Mouse (Mus musculus) MEL (cell line): Measurements from ENCODE around the gene Gmip.

Experiments used
- CTCF ChIP-seq, 3 experiments: IDR thresholded peaks in 2 of 3; conservative IDR thresholded peaks in 1 of 3; 2 replicates each; pipeline ENCODE4 v1.5.1; 2011 to 2012; ENCODE audit warnings: low read length in 3 of 3, low read depth in 2 of 3, mild to moderate bottlenecking in 2 of 3, improper control_type of control experiment in 1 of 3, inconsistent platforms in 1 of 3, mixed read lengths in 1 of 3, moderate library complexity in 1 of 3; ENCODE audit not compliant: control insufficient read depth in 1 of 3, insufficient read depth in 1 of 3, poor library complexity in 1 of 3, severe bottlenecking in 1 of 3
- EP300 ChIP-seq, 2 experiments: IDR thresholded peaks; 2 replicates each; pipeline ENCODE4 v1.6.1; 2011; ENCODE audit warnings: improper control_type of control experiment in 2 of 2, low read length in 2 of 2, low read depth in 1 of 2, mild to moderate bottlenecking in 1 of 2
- MXI1 ChIP-seq: IDR thresholded peaks from 2 replicates; pipeline ENCODE4 v1.6.1; 2011; ENCODE audit warnings: mild to moderate bottlenecking, low read depth, low read length, improper control_type of control experiment
- POLR2A ChIP-seq, 2 experiments: IDR thresholded peaks; 2 replicates each; pipeline ENCODE4 v1.6.1; 2011 to 2012; ENCODE audit warnings: low read length in 2 of 2, mild to moderate bottlenecking in 2 of 2, control low read depth in 1 of 2, improper control_type of control experiment in 1 of 2, low read depth in 1 of 2, moderate library complexity in 1 of 2; ENCODE audit not compliant: control insufficient read depth in 1 of 2, insufficient read depth in 1 of 2, poor library complexity in 1 of 2
- POLR2AphosphoS5 ChIP-seq: IDR thresholded peaks from 2 replicates; pipeline ENCODE4 v1.6.1; 2012; ENCODE audit warnings: low read depth, borderline replicate concordance, mild to moderate bottlenecking, inconsistent platforms, low read length, moderate library complexity, mixed read lengths
- SMC3 ChIP-seq: IDR thresholded peaks from 2 replicates; pipeline ENCODE4 v1.6.1; 2011; ENCODE audit warnings: low read depth, low read length, improper control_type of control experiment
- USF1 ChIP-seq: IDR thresholded peaks from 2 replicates; pipeline ENCODE4 v1.6.1; 2014; ENCODE audit warnings: low read depth, mild to moderate bottlenecking, inconsistent platforms, low read length, improper control_type of control experiment, moderate library complexity

DNA sequence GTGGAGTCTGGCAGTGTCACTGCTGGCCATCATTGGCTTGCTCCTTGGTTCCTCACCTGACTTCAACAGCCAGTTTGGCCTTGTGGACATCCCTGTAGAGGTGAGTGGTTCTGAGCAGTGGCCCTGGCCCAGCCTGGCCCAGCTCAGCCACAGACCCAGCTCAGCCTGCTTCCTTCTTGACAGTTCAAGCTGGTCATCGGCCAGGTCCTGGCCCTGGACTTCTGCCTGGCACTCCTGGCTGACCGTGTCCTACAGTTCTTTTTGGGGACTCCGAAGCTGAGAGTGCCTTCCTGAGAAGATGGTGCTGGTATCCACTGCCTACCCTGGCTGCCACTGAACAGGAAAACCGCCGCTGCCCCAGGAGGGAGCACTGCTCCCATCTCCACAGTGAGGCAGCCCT, 1.2 kb upstream of the Gmip start:
- TF ChIP-seq POLR2AphosphoS5 (no peak), CTCF (IDR thresholded peaks at IDR 0.05 in 2 of 3, conservative IDR thresholded peaks at IDR 0.05 in 1 of 3; ENCODE audit: control insufficient read depth in 1 of 3, insufficient read depth in 1 of 3, low read depth in 2 of 3, low read length in 3 of 3, poor library complexity in 1 of 3, severe bottlenecking in 1 of 3) (no peak), POLR2A (IDR thresholded peaks at IDR 0.05; ENCODE audit: control insufficient read depth in 1 of 2, insufficient read depth in 1 of 2, low read depth in 1 of 2, low read length in 2 of 2, poor library complexity in 1 of 2) (no peak), SMC3 (no peak), USF1 (no peak), EP300 (IDR thresholded peaks at IDR 0.05; ENCODE audit: low read depth in 1 of 2, low read length in 2 of 2) (no peak), MXI1 (no peak)
